10 mouse cellular contexts compared by ENCODE assay signal in genomic region chr11:103344494-103345332, GRCm38 (mm10). TPM values are rescaled to one million over a fixed set of nuclear protein-coding genes. Genes with fewer than 3 reads are reported as not detected.
DNase-seq lines count a peak whose midpoint lies in the region; ATAC-seq and TF ChIP-seq lines count a peak whose summit lies in the region.
"Had no signal": no experiment of that assay in that cellular context is flagged by ENCODE, and none has a peak within 500 bp of the region (broad histone marks: within the 10 kb centered on the region; RNA-seq: fewer than 3 reads in every experiment).

No protein-coding gene starts in this region.

- H3K9me3 ChIP-seq in heart, embryonic 10.5 days = no peaks in the 10 kb centered on the region
- no peaks in the 10 kb centered on the region for H3K9me3 ChIP-seq in intestine, postnatal 0 days (ENCODE audit: control insufficient read depth)
- H3K9me3 ChIP-seq: neural tube, embryonic 12.5 days had no signal

- H3K36me3 ChIP-seq in heart, embryonic 10.5 days = no peaks in the 10 kb centered on the region
- peaks cover 16% of the 10 kb centered on the region for H3K36me3 ChIP-seq in intestine, postnatal 0 days (ENCODE audit: control insufficient read depth, insufficient read depth)
- H3K36me3 ChIP-seq: neural tube, embryonic 12.5 days had no signal

- no peak for ATAC-seq in intestine, postnatal 0 days

- peak overlapping the region; percentile 55 for H3K4me2 ChIP-seq in intestine, postnatal 0 days (replicated peaks; ENCODE audit: low read depth)
- H3K4me2 ChIP-seq: neural tube, embryonic 12.5 days had no signal

- intact Hi-C loops in heart, postnatal 25 days (cut with DNase I) = no loop called here

- 72% methylated on average over 19 of the region's 19 CpGs for WGBS in heart, embryonic 10.5 days
- 63% methylated on average over 18 of the region's 19 CpGs for WGBS in intestine, postnatal 0 days

- peaks cover 38% of the 10 kb centered on the region for H3K4me1 ChIP-seq in heart, embryonic 10.5 days
- peaks cover 15% of the 10 kb centered on the region for H3K4me1 ChIP-seq in intestine, postnatal 0 days (replicated peaks; ENCODE audit: control insufficient read depth, insufficient read depth, low read length)

- no peak for DNase-seq in heart, embryonic 10.5 days (ENCODE audit: low spot score)
- no peak for DNase-seq in heart, postnatal 25 days (ENCODE audit: low spot score)
- peak; percentile 43 to 55 for DNase-seq in CD8-positive naive resting alpha-beta T cell, adult 2 months (ENCODE audit: low read depth in 2 of 2, low spot score in 2 of 2)
- DNase-seq in spleen, postnatal 4 days (ENCODE audit: low spot score in 2 of 2) = peak; percentile 67 to 81
- no peak for DNase-seq in urinary bladder, postnatal 10 days (ENCODE audit: low spot score)
- no peak for DNase-seq in embryo, embryonic 11 days
- DNase-seq in adrenal gland, adult 8-10 months = no peak
- DNase-seq: adrenal gland, postnatal 10 days had no signal

- H3K27ac ChIP-seq in heart, embryonic 10.5 days = 0 out of 2 replicates have a peak overlapping the region, but pooled peaks have one; percentile 56
- peak overlapping the region; percentile 92 for H3K27ac ChIP-seq in intestine, postnatal 0 days (ENCODE audit: low read depth, low read length)
- H3K27ac ChIP-seq: neural tube, embryonic 12.5 days had no signal

- H3K4me3 ChIP-seq in heart, embryonic 10.5 days = no peak overlapping the region
- H3K4me3 ChIP-seq in intestine, postnatal 0 days (ENCODE audit: low read depth, low read length) = no peak overlapping the region
- H3K4me3 ChIP-seq: neural tube, embryonic 12.5 days had no signal

- peaks cover 12% of the 10 kb centered on the region for H3K27me3 ChIP-seq in heart, embryonic 10.5 days (ENCODE audit: insufficient read depth, poor library complexity, severe bottlenecking)
- H3K27me3 ChIP-seq in intestine, postnatal 0 days (replicated peaks; ENCODE audit: control insufficient read depth, insufficient read depth, low read length) = no peaks in the 10 kb centered on the region
- H3K27me3 ChIP-seq: neural tube, embryonic 12.5 days had no signal

- H3K9ac ChIP-seq in intestine, postnatal 0 days (ENCODE audit: low read depth, low read length) = no peak overlapping the region
- H3K9ac ChIP-seq: neural tube, embryonic 12.5 days had no signal

- no peak for TF ChIP-seq CTCF in intestine, postnatal 0 days (IDR thresholded peaks at IDR 0.05; ENCODE audit: low read depth)

RNA-seq across cellular contexts. Expression of gene Arhgap27, which starts 18.8 kb away (rescaled TPM):
- 5.7 and 6.0 TPM in 2 replicates for polyA plus RNA-seq in heart, embryonic 10.5 days (2016; fragmentation: Nextera tagmentation; extraction: Ambion mirVana)
- total RNA-seq in heart, postnatal 25 days (2021) = 10 to 100 TPM; 13.9 to 17.8 TPM
- polyA plus RNA-seq in intestine, postnatal 0 days (2015; fragmentation: Nextera tagmentation; extraction: Ambion mirVana) = 16.9 and 18.7 TPM in 2 replicates
- 10 to 100 TPM; 11.9 to 22.2 (median 15.9) TPM for total RNA-seq in adrenal gland, adult 8-10 months (2022)

Comparison
In these comparisons a context has a peak if more than half of its experiments do, and no peak if none do; other contexts are left out.
1. DNase-seq: peak in CD8-positive naive resting alpha-beta T cell, adult 2 months (2 of 2) and spleen, postnatal 4 days (2 of 2); none in heart, embryonic 10.5 days (single experiment), heart, postnatal 25 days (single experiment), urinary bladder, postnatal 10 days (single experiment), embryo, embryonic 11 days (single experiment) and adrenal gland, adult 8-10 months (single experiment).